Mouse (Mus musculus): ENCODE data around the gene Aco2.
"Not testable (repeated sequence)": the region's sequence is repeated elsewhere in the genome, so short reads cannot be mapped to it uniquely, and the experiment has no call there.

Aco2 gene

GRCm38 (mm10) chr15:81871604-81872261 lies 376 bp upstream of the Aco2 start, which contains the start of gene Phf5a:
Gene Phf5a, minus strand, starts transcription at chr15:81871911.
- in situ Hi-C loops (cut with MboI; ENCODE audit: low sequenced_read_pairs): no loop called here

DNA sequence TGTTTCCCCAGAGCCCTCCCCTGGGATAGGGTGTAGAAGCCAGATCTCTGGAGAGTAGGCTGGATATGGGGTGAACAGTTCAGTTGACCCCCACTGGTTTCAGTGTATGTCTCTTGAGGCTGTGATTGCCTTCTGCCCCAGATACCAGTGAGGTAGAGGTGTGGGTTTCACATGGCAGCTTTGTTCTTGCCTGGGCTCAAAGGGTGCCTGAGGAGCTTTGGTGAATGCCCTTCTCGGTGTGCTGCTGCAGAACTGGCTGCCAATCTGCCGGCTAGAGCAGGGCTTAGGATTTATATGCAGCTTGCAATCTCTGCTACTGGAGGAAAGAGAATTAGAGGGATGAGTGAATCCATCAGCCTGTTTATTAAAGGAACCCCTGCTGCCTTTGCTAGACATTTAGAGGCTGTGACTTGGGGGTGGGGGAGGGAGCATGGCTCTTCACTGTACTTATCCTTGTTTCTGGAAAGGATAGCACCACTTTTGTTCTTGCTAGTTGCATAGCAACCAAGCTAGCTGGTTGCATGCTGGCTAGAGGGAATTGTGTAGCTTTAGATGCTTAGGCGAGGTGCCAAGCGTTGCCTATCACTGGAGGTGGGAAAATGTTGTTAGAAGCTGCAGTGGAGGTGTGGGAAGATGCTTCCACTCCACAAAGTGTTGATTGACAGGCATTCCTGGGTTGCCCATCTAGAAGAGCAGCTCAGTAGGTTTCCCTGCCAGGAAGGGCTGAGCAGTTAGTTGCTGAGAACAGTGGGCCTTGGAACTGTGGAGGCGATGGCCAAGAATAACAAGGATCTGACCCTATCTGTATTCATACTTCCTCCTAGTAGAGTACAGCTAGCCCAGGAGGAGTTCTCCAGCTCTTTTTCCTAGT lies 7.7 kb downstream of the Aco2 start:
- in situ Hi-C loops (cut with MboI; ENCODE audit: low sequenced_read_pairs): no loop called here

DNA sequence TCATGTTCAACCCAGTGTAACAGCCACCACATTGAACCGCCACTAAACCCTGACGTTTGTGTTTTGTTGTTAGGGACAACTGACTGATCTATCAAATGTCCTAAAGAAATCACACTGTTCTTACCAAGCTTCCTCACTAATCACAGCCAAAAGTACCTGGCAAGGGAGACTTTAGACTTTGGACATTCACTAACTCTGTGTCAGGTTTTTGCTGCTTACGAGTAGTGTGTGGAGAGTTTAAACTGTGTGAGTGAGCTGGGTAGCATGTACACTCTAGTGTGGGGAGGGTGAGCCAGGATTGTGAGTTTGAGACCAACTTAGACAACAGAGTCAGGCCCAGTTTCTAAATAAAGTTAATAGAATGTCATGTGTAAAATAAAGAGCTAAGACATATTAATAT lies 10.2 kb downstream of the Aco2 start:
- in situ Hi-C loops (cut with MboI; ENCODE audit: low sequenced_read_pairs): no loop called here

GRCm38 (mm10) chr15:81885418-81885934 lies 13.4 kb downstream of the Aco2 start:
- in situ Hi-C loops (cut with MboI; ENCODE audit: low sequenced_read_pairs): no loop called here

DNA sequence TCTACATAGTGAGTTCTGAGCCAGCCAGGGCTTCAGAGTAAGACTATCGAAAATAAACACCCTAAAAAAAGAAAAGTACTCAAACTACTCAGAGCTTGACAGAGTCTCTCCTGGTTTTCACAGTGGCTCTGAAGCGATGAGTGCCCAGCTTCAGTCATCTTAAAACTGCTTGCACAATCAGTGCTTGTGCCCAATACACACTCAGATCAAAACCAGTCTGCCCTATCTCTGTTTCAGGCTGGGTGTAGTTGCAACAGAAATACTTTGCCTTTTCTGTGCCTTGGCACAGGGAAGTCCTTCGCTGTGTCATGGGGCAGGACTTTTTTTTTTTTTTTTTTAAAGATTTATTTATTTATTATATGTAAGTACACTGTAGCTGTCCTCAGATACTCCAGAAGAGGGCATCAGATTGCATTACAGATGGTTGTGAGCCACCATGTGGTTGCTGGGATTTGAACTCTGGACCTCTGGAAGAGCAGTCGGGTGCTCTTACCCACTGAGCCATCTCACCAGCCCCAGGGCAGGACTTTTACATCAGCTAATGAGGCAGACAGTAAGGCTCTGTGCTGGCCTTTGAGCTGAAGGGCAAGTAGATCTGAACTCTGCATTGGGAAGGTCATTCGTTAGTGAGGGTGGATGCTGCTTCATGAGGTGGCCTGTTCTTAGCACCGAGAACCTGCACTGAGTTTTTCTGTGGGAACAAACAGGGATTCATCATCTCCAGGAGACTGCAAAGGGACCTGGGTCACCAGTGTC lies 14.9 kb downstream of the Aco2 start:
- in situ Hi-C loops (cut with MboI; ENCODE audit: low sequenced_read_pairs): no loop called here

- in situ Hi-C loops (cut with MboI; ENCODE audit: low sequenced_read_pairs): no loop called here
Observed at GRCm38 (mm10) chr15:81889175-81889574, 17.1 kb downstream of the Aco2 start.

GRCm38 (mm10) chr15:81891140-81891802 lies 19.2 kb downstream of the Aco2 start:
- in situ Hi-C loops (cut with MboI; ENCODE audit: low sequenced_read_pairs): no loop called here

DNA sequence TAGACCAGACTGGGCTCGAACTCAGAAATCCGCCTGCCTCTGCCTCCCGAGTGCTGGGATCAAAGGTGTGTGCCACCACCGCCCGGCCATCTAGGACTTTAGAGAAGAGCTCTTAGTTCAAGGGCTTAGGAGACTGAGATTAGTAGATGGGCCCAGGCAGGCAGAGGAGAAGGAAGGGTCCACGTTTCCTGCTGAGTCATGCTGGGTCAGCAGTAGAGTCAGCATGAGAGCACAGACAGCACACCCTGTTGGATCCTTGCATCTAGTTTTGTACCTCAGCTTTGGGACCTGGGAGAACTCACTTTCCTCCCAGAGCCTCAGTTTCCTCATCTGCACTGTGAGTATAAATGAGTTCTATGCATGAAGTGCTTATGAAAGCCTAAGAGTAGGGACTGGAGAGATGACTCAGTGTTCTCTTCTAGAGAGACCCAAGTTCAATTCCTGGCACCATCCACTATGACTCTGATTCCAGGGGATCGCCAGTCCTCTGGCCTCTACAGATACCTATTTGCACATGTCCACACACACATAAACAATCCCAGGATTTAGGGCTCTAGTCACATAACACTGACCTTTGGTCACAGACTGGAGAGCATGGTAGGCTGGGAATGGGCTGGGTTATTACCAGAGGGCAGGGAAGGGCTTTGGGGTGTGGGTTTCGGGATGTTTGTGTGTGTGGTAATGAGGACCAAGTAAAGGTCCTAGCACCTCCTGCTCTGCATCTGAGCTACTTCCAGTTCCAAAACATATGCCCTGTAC lies 19.9 kb downstream of the Aco2 start:
- in situ Hi-C loops (cut with MboI; ENCODE audit: low sequenced_read_pairs): no loop called here

DNA sequence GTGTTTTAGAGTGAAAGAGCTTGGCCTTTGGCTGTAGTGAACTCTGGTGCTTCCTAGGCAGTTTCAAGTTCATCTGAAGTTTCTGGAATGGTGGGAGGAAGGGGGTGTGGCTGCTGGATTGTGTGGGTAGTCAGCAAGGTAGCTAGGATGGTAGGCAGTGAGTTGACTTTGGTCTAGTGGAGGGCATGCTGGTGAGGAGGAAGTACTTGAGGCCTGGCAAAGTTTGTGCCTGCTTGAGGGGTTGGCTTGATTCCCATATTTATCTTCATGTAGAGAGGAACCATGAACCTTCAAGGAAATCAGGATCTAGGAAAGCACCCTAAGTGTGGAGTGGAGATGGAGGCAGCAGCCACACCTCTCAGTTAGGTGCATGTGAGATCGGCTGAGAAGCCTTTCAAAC lies 21.9 kb downstream of the Aco2 start:
- in situ Hi-C loops (cut with MboI; ENCODE audit: low sequenced_read_pairs): no loop called here

- in situ Hi-C loops (cut with MboI; ENCODE audit: low sequenced_read_pairs): no loop called here
Observed at GRCm38 (mm10) chr15:81896407-81896806, 24.3 kb downstream of the Aco2 start.

DNA sequence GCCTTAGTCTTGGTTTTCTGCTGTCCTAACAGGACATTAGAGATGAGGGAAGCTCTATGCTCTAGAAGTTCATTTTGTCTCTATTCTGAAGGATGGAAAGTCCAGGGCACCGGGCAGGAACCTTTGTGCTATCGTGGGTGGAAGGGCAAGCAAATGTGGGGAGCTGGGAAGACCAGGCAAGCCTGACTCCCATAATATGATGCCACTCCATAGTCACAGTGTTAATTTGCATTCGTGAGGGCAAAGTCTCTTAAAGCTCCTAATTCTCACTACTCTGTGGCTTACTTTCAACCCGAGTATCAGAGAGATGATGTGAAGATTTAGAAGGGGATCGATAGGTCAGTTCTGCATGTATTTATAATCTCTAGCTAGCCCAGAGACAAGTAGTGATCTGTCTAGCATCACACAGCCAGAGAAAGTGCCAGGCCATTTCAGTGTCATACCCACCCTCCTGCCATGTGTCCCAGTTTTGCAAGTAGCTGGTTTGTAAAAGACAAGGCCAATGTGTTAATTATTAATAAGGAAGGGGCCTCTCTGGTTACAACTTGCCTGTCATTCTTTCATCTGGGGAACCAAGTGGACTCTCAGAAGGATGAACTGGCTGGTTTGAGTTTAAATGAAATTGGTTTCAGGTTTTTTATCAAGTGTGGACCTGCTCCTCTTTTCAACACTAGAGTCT lies 25.6 kb downstream of the Aco2 start:
- in situ Hi-C loops (cut with MboI; ENCODE audit: low sequenced_read_pairs): no loop called here

- in situ Hi-C loops (cut with MboI; ENCODE audit: low sequenced_read_pairs): no loop called here
Observed at GRCm38 (mm10) chr15:81898751-81899150, 26.6 kb downstream of the Aco2 start.

- in situ Hi-C loops (cut with MboI; ENCODE audit: low sequenced_read_pairs): no loop called here
Observed at GRCm38 (mm10) chr15:81904939-81905338, 32.8 kb downstream of the Aco2 start.

GRCm38 (mm10) chr15:81907953-81908352 lies 35.8 kb downstream of the Aco2 start:
- in situ Hi-C loops (cut with MboI; ENCODE audit: low sequenced_read_pairs): no loop called here

DNA sequence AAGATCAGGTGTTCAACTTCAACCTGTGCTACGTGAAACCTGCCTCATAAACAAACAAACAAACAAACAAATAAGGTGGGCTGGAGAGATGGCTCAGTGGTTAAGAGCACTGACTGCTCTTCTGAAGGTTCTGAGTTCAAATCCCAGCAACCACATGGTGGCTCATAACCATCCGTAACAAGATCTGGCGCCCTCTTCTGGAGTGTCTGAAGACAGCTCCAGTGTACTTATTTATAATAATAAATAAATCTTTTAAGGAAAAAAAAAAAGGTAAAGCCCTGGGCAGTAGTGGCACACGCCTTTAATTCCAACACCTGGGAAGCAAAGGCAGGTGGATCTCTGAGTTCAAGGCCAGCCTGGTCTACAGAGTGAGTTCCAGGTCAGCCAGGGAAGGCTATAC lies 36.7 kb downstream of the Aco2 start:
- in situ Hi-C loops (cut with MboI; ENCODE audit: low sequenced_read_pairs): not testable (repeated sequence)

DNA sequence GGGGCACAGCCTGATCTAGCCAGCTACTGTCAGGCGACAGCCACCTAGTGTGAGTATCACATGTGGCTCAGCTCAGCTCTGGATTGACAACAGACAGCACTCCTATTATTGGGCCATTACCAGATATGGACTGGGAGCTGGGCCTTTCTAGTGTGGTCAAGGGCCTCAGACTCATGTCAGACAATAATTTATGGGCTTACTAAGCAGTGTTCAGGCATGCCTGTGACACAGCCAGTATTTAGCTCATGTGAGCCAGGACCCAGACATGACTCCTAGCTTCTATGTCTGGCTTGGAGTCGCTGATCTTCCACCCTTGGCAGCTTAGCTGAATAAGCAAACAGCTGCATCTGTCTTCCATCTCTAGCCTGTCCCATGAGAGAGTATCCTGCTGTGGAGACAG lies 40.4 kb downstream of the Aco2 start:
- in situ Hi-C loops (cut with MboI; ENCODE audit: low sequenced_read_pairs): no loop called here

- in situ Hi-C loops (cut with MboI; ENCODE audit: low sequenced_read_pairs): no loop called here
Observed at GRCm38 (mm10) chr15:81914668-81915067, 42.6 kb downstream of the Aco2 start.

- in situ Hi-C loops (cut with MboI; ENCODE audit: low sequenced_read_pairs): no loop called here
Observed at GRCm38 (mm10) chr15:81915663-81916062, 43.6 kb downstream of the Aco2 start.

DNA sequence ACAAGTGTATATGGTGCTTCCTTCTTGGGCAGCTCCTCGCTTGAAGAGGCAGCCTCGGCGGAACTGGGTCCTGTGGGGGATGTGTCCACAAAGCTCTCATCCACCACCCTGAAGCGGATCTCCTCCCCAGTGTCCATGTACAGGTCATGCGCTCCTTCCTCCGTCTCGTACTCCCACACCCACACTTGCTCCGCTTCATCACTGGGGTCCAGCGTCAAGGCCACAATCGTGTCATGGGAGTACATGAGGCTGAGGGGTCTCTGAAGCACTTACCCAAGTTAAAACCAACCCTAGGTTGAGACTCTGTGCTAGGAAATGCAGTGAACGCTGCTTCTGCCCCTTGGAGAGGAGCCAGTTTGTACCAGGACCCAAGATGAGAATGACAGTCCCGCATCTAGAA lies 45.1 kb downstream of the Aco2 start:
- in situ Hi-C loops (cut with MboI; ENCODE audit: low sequenced_read_pairs): no loop called here
